Mouse (Mus musculus): ENCODE results near the gene Slc6a18.

- TF ChIP-seq CTCF (IDR thresholded peaks at IDR 0.05; ENCODE audit: control insufficient read depth, insufficient read depth, insufficient read length) (peak; percentile 80), MYOG (IDR thresholded peaks at IDR 0.05; ENCODE audit: control insufficient read depth, extremely low read depth, insufficient read length) (no peak)
Measured at GRCm38 (mm10) chr13:73646397-73647087, 31.3 kb downstream of the Slc6a18 start.

Data from C2C12 (cell line).